Mouse (Mus musculus): Measurements from ENCODE around the gene Fam174a. TPM values are rescaled to one million over a fixed set of nuclear protein-coding genes. Genes with fewer than 3 reads are reported as not detected.

Fam174a gene
- polyA plus RNA-seq, 1 experiment from 2014 or later = 15.0 TPM

- DNase-seq (ENCODE audit: low spot score) (no peak), ATAC-seq (ENCODE audit: insufficient number of reproducible peaks, low FRiP score, low TSS enrichment, low read depth) (no peak)
- Histone ChIP-seq H3K9me3 (ENCODE audit: control insufficient read depth, low read length) (no peaks in the 10 kb centered on the region), H3K36me3 (ENCODE audit: control insufficient read depth, insufficient read depth, low read length) (no peaks in the 10 kb centered on the region), H3K4me2 (ENCODE audit: low read depth, severe bottlenecking) (no peak overlapping the region), H3K27ac (replicated peaks; ENCODE audit: low read depth, low read length) (no peak overlapping the region), H3K4me1 (ENCODE audit: control insufficient read depth, insufficient read depth, low read length) (no peaks in the 10 kb centered on the region), H3K4me3 (ENCODE audit: low read depth, low read length) (no peak overlapping the region), H3K27me3 (ENCODE audit: control insufficient read depth, insufficient read depth, low read length) (no peaks in the 10 kb centered on the region), H3K9ac (ENCODE audit: low read length) (no peak overlapping the region)
- 74% methylated on average over 4 of the region's 4 CpGs for WGBS
These were observed 53.4 kb downstream of the Fam174a start for GRCm38 (mm10) chr1:95366616-95367373.

- H3K36me3 ChIP-seq (ENCODE audit: control insufficient read depth, insufficient read depth, low read length) = no peaks in the 10 kb centered on the region
- no peaks in the 10 kb centered on the region for H3K27me3 ChIP-seq (ENCODE audit: control insufficient read depth, insufficient read depth, low read length)
- no peak for DNase-seq (ENCODE audit: low spot score)
- H3K27ac ChIP-seq (replicated peaks; ENCODE audit: low read depth, low read length) = no peak overlapping the region
- 86% methylated on average over 4 of the region's 4 CpGs for WGBS
- no peak overlapping the region for H3K4me3 ChIP-seq (ENCODE audit: low read depth, low read length)
- no peak overlapping the region for H3K9ac ChIP-seq (ENCODE audit: low read length)
- H3K4me1 ChIP-seq (ENCODE audit: control insufficient read depth, insufficient read depth, low read length) = no peaks in the 10 kb centered on the region
- H3K9me3 ChIP-seq (ENCODE audit: control insufficient read depth, low read length) = no peaks in the 10 kb centered on the region
- ATAC-seq (ENCODE audit: insufficient number of reproducible peaks, low FRiP score, low TSS enrichment, low read depth) = no peak
- H3K4me2 ChIP-seq (ENCODE audit: low read depth, severe bottlenecking) = no peak overlapping the region
These were observed 54.3 kb downstream of the Fam174a start for GRCm38 (mm10) chr1:95367748-95368147.

- Histone ChIP-seq H3K27me3 (ENCODE audit: control insufficient read depth, insufficient read depth, low read length) (no peaks in the 10 kb centered on the region), H3K27ac (replicated peaks; ENCODE audit: low read depth, low read length) (no peak overlapping the region)
- ATAC-seq (ENCODE audit: insufficient number of reproducible peaks, low FRiP score, low TSS enrichment, low read depth) = no peak
These were observed 62.0 kb downstream of the Fam174a start for GRCm38 (mm10) chr1:95375443-95375842.

GRCm38 (mm10) chr1:95381028-95381427 lies 67.6 kb downstream of the Fam174a start:
- Histone ChIP-seq H3K4me1 (ENCODE audit: control insufficient read depth, insufficient read depth, low read length) (no peaks in the 10 kb centered on the region), H3K36me3 (ENCODE audit: control insufficient read depth, insufficient read depth, low read length) (no peaks in the 10 kb centered on the region), H3K27ac (replicated peaks; ENCODE audit: low read depth, low read length) (no peak overlapping the region), H3K4me3 (ENCODE audit: low read depth, low read length) (no peak overlapping the region), H3K4me2 (ENCODE audit: low read depth, severe bottlenecking) (no peak overlapping the region), H3K9me3 (ENCODE audit: control insufficient read depth, low read length) (no peaks in the 10 kb centered on the region), H3K9ac (ENCODE audit: low read length) (no peak overlapping the region), H3K27me3 (ENCODE audit: control insufficient read depth, insufficient read depth, low read length) (no peaks in the 10 kb centered on the region)
- no peak for ATAC-seq (ENCODE audit: insufficient number of reproducible peaks, low FRiP score, low TSS enrichment, low read depth)
- DNase-seq (ENCODE audit: low spot score) = no peak
- WGBS = 81% methylated on average over 2 of the region's 2 CpGs

More at GRCm38 (mm10) chr1:95375443-95375842, 62.0 kb downstream of the Fam174a start:
- 78% methylated on average over 6 of the region's 6 CpGs for WGBS
- Histone ChIP-seq H3K36me3 (ENCODE audit: control insufficient read depth, insufficient read depth, low read length) (no peaks in the 10 kb centered on the region), H3K4me2 (ENCODE audit: low read depth, severe bottlenecking) (no peak overlapping the region), H3K4me3 (ENCODE audit: low read depth, low read length) (no peak overlapping the region), H3K4me1 (ENCODE audit: control insufficient read depth, insufficient read depth, low read length) (no peaks in the 10 kb centered on the region), H3K9me3 (ENCODE audit: control insufficient read depth, low read length) (no peaks in the 10 kb centered on the region), H3K9ac (ENCODE audit: low read length) (no peak overlapping the region)
- no peak for DNase-seq (ENCODE audit: low spot score)
